Mouse (Mus musculus): ENCODE results near the gene Shroom4.

Shroom4 gene

GRCm38 (mm10) chrX:6496374-6496773 lies 96.7 kb downstream of the Shroom4 start:
- no peak for DNase-seq

DNA sequence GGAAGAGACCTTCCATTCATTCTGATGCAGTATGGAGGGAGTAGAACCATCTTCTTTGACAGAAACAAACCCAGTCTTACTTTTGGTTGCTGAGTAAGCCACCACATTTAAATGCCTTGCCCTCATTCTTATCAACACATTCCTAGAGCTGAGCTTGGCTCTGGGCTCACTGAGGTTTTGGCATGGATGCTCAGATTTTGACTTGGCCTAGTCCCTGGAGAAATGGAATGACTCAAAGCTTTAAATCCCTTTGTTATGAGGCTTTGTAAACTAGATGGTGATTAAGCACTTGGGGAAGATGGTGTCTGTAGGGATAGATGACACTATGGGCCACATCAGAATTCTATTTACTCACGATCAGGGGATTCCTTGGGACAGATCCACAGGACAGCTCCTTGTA lies 102.2 kb downstream of the Shroom4 start:
- no peak for DNase-seq

- no peak for DNase-seq
Observed at GRCm38 (mm10) chrX:6517217-6517616, 117.6 kb downstream of the Shroom4 start.

DNA sequence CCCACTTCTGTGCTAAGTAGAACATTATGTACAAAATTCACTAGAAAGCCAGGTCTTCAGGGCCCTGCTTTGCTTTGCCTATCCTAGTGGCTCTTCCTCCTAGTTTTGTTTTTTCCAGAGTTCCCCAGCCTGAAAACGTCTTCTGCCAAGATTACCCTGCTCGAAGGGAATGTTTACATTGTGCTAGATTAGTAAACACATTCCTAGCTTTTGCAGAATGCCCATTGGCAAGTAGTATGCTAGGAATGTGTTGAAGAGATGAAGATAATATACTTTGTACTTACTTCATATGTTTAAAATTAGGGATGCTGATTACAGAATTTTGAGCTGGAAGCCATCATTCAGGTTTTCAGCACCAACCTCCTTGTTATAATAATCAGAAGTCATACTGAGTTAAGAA lies 118.8 kb downstream of the Shroom4 start:
- DNase-seq, result no peak

DNA sequence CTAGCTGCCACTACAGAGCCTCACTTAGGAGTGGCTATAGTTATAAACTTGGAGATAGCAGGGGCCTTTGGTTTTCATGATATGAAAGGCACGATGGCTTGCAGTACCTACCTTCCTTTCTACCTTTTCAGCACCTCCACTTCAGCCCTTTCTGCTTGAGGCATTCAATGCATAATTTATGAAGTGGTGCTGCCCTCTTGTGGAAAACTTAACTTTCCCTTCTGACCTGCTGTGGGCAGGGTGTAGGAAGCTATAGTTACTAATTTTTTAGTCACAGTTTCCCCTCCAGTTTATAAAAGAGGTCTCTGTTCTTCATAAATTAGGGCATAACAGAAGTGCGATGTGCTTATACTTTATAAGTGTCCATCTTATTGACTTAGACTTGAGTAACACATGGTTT lies 123.3 kb downstream of the Shroom4 start:
- peak; percentile 1 for DNase-seq

DNA sequence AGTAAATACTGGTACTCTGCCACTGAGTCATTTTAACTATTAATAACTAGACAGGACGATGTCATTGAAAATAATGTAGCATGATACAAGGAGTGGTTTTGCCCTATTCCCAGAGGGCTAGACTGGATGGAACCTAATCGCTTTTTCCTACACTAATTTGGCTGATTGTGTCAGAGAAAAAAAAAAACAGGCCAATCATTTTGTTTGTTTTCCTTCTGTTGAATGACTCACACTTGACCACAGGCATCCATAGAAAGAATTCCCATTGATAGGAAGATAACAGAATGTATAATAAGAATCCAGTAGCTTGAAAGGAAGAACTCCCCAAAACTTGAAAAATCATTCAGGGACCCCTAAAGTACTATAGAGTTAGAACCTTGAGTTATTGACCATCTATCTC lies 137.0 kb downstream of the Shroom4 start:
- no peak for DNase-seq

- no peak for DNase-seq
Observed at GRCm38 (mm10) chrX:6537689-6538088, 138.0 kb downstream of the Shroom4 start.

DNA sequence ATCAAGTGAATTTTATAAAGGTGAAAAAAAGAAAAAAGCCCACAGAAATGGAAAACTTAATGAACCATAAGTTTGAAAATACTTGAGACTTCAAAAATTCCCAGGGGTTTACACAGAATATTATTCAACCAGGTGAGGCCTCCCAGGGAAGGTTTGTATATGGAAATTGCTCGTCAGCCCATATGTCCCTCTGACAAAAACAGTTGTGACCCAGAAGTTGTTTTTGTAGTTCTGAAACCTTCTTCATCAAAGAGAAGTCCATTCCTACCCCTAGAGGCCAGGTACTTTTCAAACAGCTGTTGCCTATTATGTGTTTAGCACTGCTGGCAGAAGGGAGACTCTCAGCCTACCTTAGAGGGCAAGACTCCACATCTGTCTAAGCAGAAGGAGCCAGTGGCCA lies 165.4 kb downstream of the Shroom4 start:
- no peak for DNase-seq

GRCm38 (mm10) chrX:6574511-6574910 lies 174.9 kb downstream of the Shroom4 start:
- no peak for DNase-seq

GRCm38 (mm10) chrX:6577001-6577400 lies 177.3 kb downstream of the Shroom4 start:
- DNase-seq, result no peak

DNA sequence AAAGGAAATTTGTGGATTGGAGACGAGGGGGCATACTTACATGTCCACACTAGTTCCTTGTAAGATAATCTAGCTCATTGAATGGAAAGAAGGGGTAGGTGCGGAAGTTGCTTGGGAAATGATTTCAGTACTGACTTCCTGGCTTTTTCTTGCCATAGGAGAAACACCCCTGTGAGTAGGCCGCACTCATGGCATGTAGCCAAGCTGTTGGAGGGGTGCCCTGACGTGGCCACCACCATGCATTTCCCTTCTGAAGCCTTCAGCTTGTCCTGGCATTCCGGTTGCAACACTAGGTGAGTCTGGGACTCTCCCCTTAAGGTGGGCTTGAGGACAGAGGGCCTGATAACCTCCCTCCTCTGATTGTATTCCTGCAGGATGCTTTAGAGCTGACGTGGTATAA lies 181.0 kb downstream of the Shroom4 start:
- DNase-seq, result no peak

DNA sequence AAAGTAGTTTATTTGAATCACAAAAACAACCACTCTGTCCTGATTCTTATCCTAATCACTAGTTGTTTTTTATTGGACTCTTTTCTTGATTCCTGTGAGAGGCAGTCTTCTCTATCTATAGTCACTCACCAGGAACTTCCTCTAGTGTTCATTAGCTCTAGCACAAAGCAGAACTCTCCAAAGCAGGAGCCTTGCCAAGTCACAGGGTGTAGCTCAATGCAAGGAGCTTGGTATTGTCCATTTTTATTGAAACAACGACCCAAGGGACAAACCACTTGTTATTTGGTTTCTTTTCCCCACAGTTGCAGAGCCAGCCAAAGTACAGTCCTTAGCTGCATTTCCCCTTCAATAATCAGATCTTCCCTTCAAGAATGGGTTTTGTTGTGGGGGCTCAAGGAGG lies 181.5 kb downstream of the Shroom4 start:
- no peak for DNase-seq

DNA sequence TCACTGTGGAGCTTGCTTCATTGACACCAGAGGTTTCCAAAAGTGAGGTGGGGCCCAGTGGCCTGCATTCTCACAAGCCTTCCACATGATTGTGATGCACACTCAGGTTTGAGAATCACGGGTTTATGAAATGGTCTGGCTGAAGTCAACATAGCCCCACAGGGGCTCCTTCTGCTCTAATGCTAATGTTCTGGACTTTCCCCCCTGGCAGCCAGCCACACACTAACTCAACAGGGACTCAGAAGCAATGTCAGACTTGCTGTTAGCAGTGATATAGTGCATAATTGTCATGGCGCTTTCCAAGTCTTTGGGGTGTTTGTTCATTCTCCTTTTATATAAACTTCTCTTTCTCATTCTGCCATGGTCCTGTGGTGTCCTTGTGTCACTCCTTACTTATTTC lies 183.0 kb downstream of the Shroom4 start:
- DNase-seq, result no peak

- no peak for DNase-seq
Observed at GRCm38 (mm10) chrX:6594183-6594582, 194.5 kb downstream of the Shroom4 start.

- no peak for DNase-seq
Observed at GRCm38 (mm10) chrX:6654024-6654423, 254.4 kb downstream of the Shroom4 start.

DNA sequence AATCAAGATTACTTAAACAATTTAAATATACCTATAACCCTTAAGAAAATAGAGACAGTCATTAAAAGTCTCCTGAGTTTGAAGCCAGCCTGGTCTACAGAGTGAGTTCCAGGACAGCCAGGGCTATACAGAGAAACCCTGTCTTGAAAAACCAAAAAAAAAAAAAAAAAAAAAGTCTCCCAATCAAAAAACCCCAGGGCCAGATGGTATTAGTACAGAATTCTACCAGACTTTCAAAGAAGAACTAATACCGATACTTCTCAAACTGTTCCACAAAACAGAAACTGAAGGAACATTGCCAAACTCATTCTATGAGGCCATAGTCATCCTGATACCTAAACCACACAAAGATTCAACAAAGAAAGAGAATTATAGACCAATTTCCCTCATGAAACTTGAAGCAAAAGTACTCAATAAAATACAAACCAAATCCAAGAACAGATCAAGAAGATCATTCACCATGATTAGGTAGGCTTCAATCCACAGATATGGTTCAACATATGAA lies 259.2 kb downstream of the Shroom4 start:
- DNase-seq, result no peak
